Mouse (Mus musculus) neural tube, embryonic 11.5 days (tissue): ENCODE measurements around the gene Foxp1. TPM values are rescaled to one million over a fixed set of nuclear protein-coding genes. Genes with fewer than 3 reads are reported as not detected.

ENCODE experiments used
- ATAC-seq: fragments of 200-750 bp; cut with Nextera tagmentation; 2 replicates; pipeline ENCODE4 v1.8.0; 2017; ENCODE audit warnings: moderate number of reproducible peaks, mild to moderate bottlenecking, moderate TSS enrichment, moderate library complexity; ENCODE audit not compliant: insufficient read depth, low FRiP score, low TSS enrichment
- DNase-seq: peaks from one replicate; pipeline ENCODE4 v3.0.0-alpha.2; 2015; ENCODE audit warnings: low spot score
- H3K27ac ChIP-seq: fragments of 300-500 bp; sonication (generic); 2 replicates; pipeline ENCODE4 v1.5.1; 2014; ENCODE audit warnings: low read depth, mild to moderate bottlenecking, low read length
- H3K27me3 ChIP-seq: fragments of 300-500 bp; sonication (generic); 2 replicates; pipeline ENCODE4 v1.6.1; 2014; ENCODE audit warnings: mild to moderate bottlenecking, low read length, mixed read lengths; ENCODE audit not compliant: control insufficient read depth, insufficient read depth
- H3K36me3 ChIP-seq: fragments of 300-500 bp; sonication (generic); 2 replicates; pipeline ENCODE4 v1.6.1; 2014; ENCODE audit warnings: mild to moderate bottlenecking, low read length, moderate library complexity, mixed read lengths; ENCODE audit not compliant: control insufficient read depth, insufficient read depth
- H3K4me1 ChIP-seq: fragments of 300-500 bp; sonication (generic); 2 replicates; pipeline ENCODE4 v1.6.1; 2014; ENCODE audit warnings: low read length, mixed read lengths; ENCODE audit not compliant: control insufficient read depth, insufficient read depth
- H3K4me2 ChIP-seq: fragments of 300-500 bp; sonication (generic); 2 replicates; pipeline ENCODE4 v1.6.1; 2014; ENCODE audit warnings: low read depth, mild to moderate bottlenecking, moderate library complexity
- H3K4me3 ChIP-seq: fragments of 300-500 bp; sonication (generic); 2 replicates; pipeline ENCODE4 v1.5.1; 2014; ENCODE audit warnings: low read depth, low read length
- H3K9ac ChIP-seq: fragments of 300-500 bp; sonication (generic); 2 replicates; pipeline ENCODE4 v1.6.1; 2014; ENCODE audit warnings: mild to moderate bottlenecking, low read length
- H3K9me3 ChIP-seq: fragments of 300-500 bp; sonication (generic); 2 replicates; pipeline ENCODE4 v1.6.1; 2016; ENCODE audit warnings: low read length; ENCODE audit not compliant: control insufficient read depth
- WGBS: fragments of 180-500 bp; shearing (Covaris S2); extraction: QIAGEN DNeasy Blood & Tissue Kit; methylation state at CpG from one replicate; pipeline ENCODE4 v1.1.7; 2014; 5-methylcytosine and 5-hydroxymethylcytosine counted together
- polyA plus RNA-seq: library from polyadenylated mRNA; unstranded; fragments of >200 nt; fragmentation: Nextera tagmentation; extraction: Ambion mirVana; gene quantifications from 2 replicates; pipeline ENCODE4 v1.2.1, GENCODE M21; 2014

Foxp1 gene
- polyA plus RNA-seq, 1 experiment from 2014 or later, result 116 TPM

DNA sequence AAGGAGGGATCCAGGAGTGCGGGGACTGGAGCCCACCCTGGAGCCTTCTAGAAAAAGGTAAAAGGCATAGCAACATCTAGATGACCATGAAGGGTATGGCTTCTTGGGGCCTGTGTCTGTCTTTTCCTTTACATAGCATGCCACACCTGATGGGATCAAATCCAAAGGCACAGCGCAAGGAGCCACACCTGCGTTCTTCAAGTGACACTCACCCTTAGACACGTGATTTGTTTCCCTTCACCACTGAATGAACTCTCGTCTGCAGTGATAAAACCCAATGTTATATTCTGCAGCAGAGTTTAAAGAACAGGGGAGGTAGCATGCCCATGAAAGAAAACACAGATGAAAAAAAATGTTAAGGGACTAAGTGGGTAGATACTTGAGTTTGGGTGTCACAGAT lies 112.9 kb downstream of the Foxp1 start:
- no peak overlapping the region for H3K9ac ChIP-seq

DNA sequence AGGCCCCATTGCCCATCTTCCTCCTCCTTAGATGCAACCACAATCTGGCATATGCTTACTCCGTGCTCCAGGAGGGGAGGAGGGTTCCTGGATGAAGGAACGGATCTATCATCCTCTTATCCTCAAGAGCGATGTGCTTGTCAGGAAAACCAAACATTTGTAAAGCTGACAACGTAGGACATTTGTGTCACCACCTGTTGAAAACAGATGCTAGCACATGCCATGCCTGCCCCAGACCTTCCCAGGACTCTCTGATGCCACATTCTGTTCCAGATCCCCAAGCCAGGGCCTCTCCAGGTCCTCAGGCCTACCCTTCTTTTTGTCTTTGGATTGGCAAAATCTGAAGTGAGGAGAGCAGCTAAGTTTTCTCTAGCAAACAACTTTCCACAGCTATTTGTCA lies 113.6 kb downstream of the Foxp1 start:
- ATAC-seq, result no peak
- WGBS, result 70% methylated on average over 4 of the region's 4 CpGs
- Histone ChIP-seq H3K4me2 (no peak overlapping the region), H3K27ac (no peak overlapping the region), H3K9me3 (no peaks in the 10 kb centered on the region), H3K4me3 (no peak overlapping the region), H3K36me3 (no peaks in the 10 kb centered on the region), H3K4me1 (peaks cover 2% of the 10 kb centered on the region; the same call in 1 of the 2 replicates), H3K27me3 (no peaks in the 10 kb centered on the region), H3K9ac (no peak overlapping the region)
- DNase-seq, result no peak

More for the DNA sequence above, 112.9 kb downstream of the Foxp1 start:
- DNase-seq (no peak), ATAC-seq (no peak)
- Histone ChIP-seq H3K27me3 (no peaks in the 10 kb centered on the region), H3K36me3 (no peaks in the 10 kb centered on the region), H3K9me3 (no peaks in the 10 kb centered on the region), H3K4me2 (no peak overlapping the region), H3K27ac (no peak overlapping the region), H3K4me3 (no peak overlapping the region), H3K4me1 (peaks cover 2% of the 10 kb centered on the region; the same call in 1 of the 2 replicates)
- WGBS, result 84% methylated on average over 5 of the region's 5 CpGs

DNA sequence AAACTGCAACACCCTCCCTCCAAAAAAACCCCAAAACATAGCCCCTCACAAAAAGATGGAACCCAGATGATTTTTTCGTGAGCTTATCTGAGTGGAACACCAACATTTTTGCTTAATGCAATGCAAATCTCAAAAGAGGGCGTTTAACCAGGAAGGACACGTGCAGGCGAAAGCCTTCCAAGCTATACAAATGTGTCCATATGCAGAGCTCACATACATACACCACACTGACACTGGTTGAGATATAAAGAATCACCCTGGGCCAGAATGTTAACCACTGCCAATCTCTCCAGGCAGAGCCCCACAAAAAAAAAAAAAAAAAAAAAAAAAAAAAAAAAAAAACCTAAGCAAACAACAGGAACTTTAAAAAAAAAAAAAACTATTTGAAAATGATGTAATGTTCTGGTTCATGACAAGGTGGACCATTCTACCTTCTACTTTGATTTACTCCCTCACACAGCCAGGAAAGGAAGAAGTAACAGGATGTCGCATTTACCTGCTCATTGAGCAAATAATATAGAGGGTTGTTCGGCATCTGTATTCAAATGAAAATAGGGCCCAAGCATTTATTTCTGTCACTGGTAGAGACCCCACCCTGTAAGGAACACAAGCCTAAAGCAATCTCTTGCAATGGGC lies 118.6 kb downstream of the Foxp1 start:
- Histone ChIP-seq H3K27me3 (no peaks in the 10 kb centered on the region), H3K4me1 (no peaks in the 10 kb centered on the region), H3K9me3 (no peaks in the 10 kb centered on the region), H3K4me3 (no peak overlapping the region), H3K36me3 (no peaks in the 10 kb centered on the region), H3K9ac (no peak overlapping the region), H3K27ac (no peak overlapping the region), H3K4me2 (no peak overlapping the region)
- ATAC-seq (no peak), DNase-seq (no peak)
- 87% methylated on average over 6 of the region's 6 CpGs for WGBS

DNA sequence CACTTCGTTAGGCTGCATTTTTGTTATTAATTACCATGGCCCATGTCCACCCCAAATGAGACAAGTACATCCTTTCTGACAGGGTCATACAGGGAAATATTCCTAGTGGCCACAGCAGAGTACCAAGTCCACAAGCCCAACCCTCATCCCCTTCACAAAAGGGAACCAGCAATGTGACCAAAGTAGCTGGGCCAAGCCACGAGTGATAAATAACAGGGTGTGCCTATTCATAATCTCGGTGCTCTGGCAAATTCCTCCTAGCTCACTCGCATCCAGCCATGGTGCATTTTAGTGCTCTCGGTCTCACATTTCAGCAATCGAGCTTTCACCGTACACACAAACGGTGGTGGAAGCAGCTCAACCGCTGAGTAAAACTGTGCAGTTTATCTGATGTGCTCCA lies 119.6 kb downstream of the Foxp1 start:
- Histone ChIP-seq H3K9me3 (no peaks in the 10 kb centered on the region), H3K4me3 (no peak overlapping the region), H3K9ac (no peak overlapping the region), H3K27me3 (no peaks in the 10 kb centered on the region), H3K4me1 (no peaks in the 10 kb centered on the region), H3K36me3 (no peaks in the 10 kb centered on the region), H3K27ac (no peak overlapping the region), H3K4me2 (no peak overlapping the region)
- WGBS, result 79% methylated on average over 9 of the region's 9 CpGs
- ATAC-seq (no peak), DNase-seq (no peak)

DNA sequence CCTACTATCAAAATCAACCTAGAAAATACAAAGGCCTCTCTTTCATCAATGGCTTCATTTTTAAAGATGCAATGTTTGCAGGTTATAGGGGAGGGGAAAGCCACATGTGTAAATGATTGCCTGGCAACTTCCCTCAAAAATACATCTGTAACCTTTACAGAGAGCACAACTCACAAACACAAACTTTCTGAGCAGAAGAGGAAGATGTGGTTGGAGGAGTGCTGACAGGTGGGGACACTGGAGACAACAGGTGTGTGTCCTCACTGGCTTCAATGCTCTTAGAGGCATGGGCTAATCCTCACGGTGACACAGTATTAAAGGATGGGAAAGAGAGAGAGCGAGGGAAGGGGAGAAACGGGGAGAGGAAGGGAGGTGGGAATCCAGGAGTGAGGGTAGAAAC lies 120.2 kb downstream of the Foxp1 start:
- WGBS, result 83% methylated on average over 3 of the region's 3 CpGs
- ATAC-seq, result no peak

DNA sequence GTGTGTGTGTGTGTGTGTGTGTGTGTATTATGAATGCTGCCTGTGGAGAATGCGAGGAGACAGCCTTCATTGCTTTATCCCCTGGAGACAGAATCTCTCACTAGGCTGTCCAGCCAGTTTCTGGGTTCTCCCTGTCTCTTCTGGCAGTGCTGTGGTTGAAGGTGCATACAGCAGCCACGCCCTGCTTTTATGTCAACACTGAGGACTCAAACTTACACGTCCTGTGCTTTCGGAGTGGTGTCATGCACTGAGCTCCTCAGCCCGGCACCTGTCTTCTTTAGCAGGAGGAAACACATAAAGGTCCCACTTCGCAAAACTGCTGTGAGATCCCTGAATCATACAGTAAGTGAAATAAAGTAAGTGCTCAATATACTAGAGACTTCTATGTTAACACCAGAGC lies 120.7 kb downstream of the Foxp1 start:
- no peaks in the 10 kb centered on the region for H3K4me1 ChIP-seq
- no peaks in the 10 kb centered on the region for H3K36me3 ChIP-seq
- 74% methylated on average over 6 of the region's 6 CpGs for WGBS
- no peak for ATAC-seq
- no peaks in the 10 kb centered on the region for H3K9me3 ChIP-seq
- DNase-seq, result no peak
- H3K27ac ChIP-seq, result no peak overlapping the region
- no peak overlapping the region for H3K4me2 ChIP-seq
- H3K4me3 ChIP-seq, result no peak overlapping the region
- no peaks in the 10 kb centered on the region for H3K27me3 ChIP-seq
- H3K9ac ChIP-seq, result no peak overlapping the region

More for the DNA sequence above, 120.2 kb downstream of the Foxp1 start:
- Histone ChIP-seq H3K9ac (no peak overlapping the region), H3K9me3 (no peaks in the 10 kb centered on the region), H3K27ac (no peak overlapping the region), H3K27me3 (no peaks in the 10 kb centered on the region), H3K36me3 (no peaks in the 10 kb centered on the region), H3K4me1 (no peaks in the 10 kb centered on the region), H3K4me3 (no peak overlapping the region), H3K4me2 (no peak overlapping the region)
- no peak for DNase-seq

DNA sequence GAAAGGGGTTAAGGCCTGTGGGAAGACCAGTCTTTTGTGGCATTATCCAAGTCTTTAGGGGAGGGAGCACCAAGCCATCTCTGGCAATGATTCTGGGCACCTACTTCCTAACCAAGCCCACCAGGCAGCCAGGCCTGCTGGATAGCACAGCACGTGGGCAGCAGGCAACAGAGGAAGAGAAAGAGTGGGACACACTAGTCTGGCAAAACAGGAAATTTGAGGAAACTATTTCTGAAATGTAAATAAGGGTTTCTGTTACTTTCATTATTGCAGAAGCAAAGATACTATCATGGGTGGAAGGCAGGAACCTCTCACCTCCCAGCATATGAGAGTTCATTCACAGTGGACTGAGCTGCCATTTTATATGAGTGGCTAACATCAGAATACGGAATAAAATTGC lies 121.3 kb downstream of the Foxp1 start:
- no peak for DNase-seq
- no peak overlapping the region for H3K4me3 ChIP-seq
- H3K36me3 ChIP-seq, result no peaks in the 10 kb centered on the region
- H3K9me3 ChIP-seq, result no peaks in the 10 kb centered on the region
- H3K4me1 ChIP-seq, result no peaks in the 10 kb centered on the region
- H3K4me2 ChIP-seq, result no peak overlapping the region
- H3K9ac ChIP-seq, result no peak overlapping the region
- no peak for ATAC-seq
- no peak overlapping the region for H3K27ac ChIP-seq
- 51% methylated on average over 2 of the region's 2 CpGs for WGBS
- H3K27me3 ChIP-seq, result no peaks in the 10 kb centered on the region

DNA sequence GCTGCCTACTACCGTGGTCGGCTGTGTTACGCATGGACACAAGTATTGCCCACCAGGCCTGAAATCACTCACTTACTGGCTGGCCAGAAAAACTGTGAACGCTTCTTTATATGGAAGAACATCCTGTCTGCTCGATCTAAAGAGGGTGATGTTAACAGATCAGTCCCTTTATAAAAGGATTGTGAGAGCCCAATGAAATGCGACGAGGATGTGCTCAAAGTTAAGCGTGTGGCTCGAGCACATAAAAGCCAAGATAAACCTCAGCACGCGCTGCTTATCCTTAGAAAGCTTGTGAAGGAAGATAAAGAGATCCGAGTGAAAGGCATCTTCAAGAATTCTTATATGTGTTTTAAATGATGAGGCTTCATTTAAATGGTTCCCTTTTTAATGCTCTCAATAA lies 126.8 kb downstream of the Foxp1 start:
- Histone ChIP-seq H3K9me3 (no peaks in the 10 kb centered on the region), H3K9ac (no peak overlapping the region), H3K4me1 (no peaks in the 10 kb centered on the region), H3K36me3 (no peaks in the 10 kb centered on the region), H3K4me3 (no peak overlapping the region), H3K27me3 (no peaks in the 10 kb centered on the region), H3K27ac (no peak overlapping the region), H3K4me2 (no peak overlapping the region)
- ATAC-seq (no peak), DNase-seq (no peak)
- 89% methylated on average over 12 of the region's 12 CpGs for WGBS

DNA sequence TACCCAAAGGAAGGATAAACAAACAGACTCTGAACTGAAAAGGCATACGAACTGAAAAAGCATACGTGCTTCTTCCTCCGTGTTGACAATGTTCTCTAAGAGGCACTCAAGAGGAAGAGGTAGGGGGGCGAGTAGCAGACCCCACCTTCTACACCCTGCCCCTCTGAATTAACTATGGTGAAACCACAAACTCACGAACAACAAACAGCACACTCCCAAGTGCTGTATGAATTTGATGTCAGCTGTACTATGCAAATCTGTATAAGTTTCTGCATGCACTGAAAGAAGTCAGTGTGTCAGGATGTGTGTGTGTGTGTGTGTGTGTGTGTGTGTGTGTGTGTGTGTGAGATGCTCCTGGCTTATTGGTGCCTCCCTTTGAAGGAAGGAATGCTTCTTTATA lies 127.7 kb downstream of the Foxp1 start:
- H3K36me3 ChIP-seq, result no peaks in the 10 kb centered on the region
- DNase-seq (no peak), ATAC-seq (no peak)
- WGBS, result 79% methylated on average over 5 of the region's 5 CpGs
- no peak overlapping the region for H3K4me3 ChIP-seq
- H3K4me2 ChIP-seq, result no peak overlapping the region
- H3K27ac ChIP-seq, result no peak overlapping the region
- H3K9me3 ChIP-seq, result no peaks in the 10 kb centered on the region
- H3K9ac ChIP-seq, result no peak overlapping the region
- H3K27me3 ChIP-seq, result no peaks in the 10 kb centered on the region
- no peaks in the 10 kb centered on the region for H3K4me1 ChIP-seq
